Mouse (Mus musculus) embryonic facial prominence, embryonic 13.5 days (tissue): ENCODE measurements around the gene Wdfy2. TPM values are rescaled to one million over a fixed set of nuclear protein-coding genes. Genes with fewer than 3 reads are reported as not detected.

Experiments
- ATAC-seq: fragments of 200-750 bp; cut with Nextera tagmentation; 2 replicates; pipeline ENCODE4 v1.8.0; 2017; ENCODE audit warnings: low read depth; ENCODE audit not compliant: insufficient number of reproducible peaks, insufficient read depth, low FRiP score, low TSS enrichment
- H3K27ac ChIP-seq: fragments of 300-500 bp; sonication (generic); 2 replicates; pipeline ENCODE4 v1.5.1; 2015; ENCODE audit warnings: moderate library complexity, mild to moderate bottlenecking, inconsistent platforms
- H3K27me3 ChIP-seq: fragments of 300-500 bp; sonication (generic); 2 replicates; pipeline ENCODE4 v1.6.1; 2015; ENCODE audit warnings: mild to moderate bottlenecking, inconsistent platforms
- H3K36me3 ChIP-seq: fragments of 300-500 bp; sonication (generic); 2 replicates; pipeline ENCODE4 v1.6.1; 2015; ENCODE audit warnings: mild to moderate bottlenecking, inconsistent platforms
- H3K4me1 ChIP-seq: fragments of 300-500 bp; sonication (generic); 2 replicates; pipeline ENCODE4 v1.6.1; 2015; ENCODE audit warnings: inconsistent platforms
- H3K4me2 ChIP-seq: fragments of 300-500 bp; sonication (generic); 2 replicates; pipeline ENCODE4 v1.6.1; 2015; ENCODE audit warnings: moderate library complexity, mild to moderate bottlenecking, inconsistent platforms
- H3K4me3 ChIP-seq: fragments of 300-500 bp; sonication (generic); 2 replicates; pipeline ENCODE4 v1.5.1; 2015; ENCODE audit warnings: mild to moderate bottlenecking, inconsistent platforms
- H3K9ac ChIP-seq: fragments of 300-500 bp; sonication (generic); 2 replicates; pipeline ENCODE4 v1.6.1; 2015; ENCODE audit warnings: mild to moderate bottlenecking, inconsistent platforms
- H3K9me3 ChIP-seq: fragments of 300-500 bp; sonication (generic); 2 replicates; pipeline ENCODE4 v1.6.1; 2016; ENCODE audit warnings: inconsistent platforms
- WGBS: fragments of 180-500 bp; shearing (Covaris S2); methylation state at CpG from one replicate; pipeline ENCODE4 v1.1.7; 2015; ENCODE audit warnings: mixed read lengths; 5-methylcytosine and 5-hydroxymethylcytosine counted together
- polyA plus RNA-seq: library from polyadenylated mRNA; unstranded; fragments of >200 nt; fragmentation: Nextera tagmentation; extraction: Ambion mirVana; gene quantifications from 2 replicates; pipeline ENCODE4 v1.2.1, GENCODE M21; 2015

Gene Wdfy2
- polyA plus RNA-seq, 1 experiment from 2014 or later: 7.4 TPM

DNA sequence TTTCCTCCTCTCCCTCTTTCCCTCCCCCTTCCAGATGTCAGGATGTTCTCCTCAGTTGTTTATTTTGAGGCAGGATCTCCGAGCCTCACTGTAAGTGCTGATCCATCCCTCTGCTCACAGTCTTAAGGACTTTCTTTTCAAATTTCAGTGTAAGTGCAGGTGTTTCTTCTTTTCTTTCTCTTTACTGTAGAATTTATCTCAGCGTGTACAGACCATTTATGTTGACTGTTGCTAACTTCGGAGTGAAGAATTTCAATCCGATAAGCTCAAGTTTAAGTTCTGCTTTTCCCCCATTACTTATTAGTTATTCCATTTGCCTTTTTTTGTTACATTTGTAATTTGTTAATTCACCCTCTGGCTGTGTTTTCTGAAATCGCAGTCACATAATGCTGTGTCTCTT, 29.6 kb downstream of the Wdfy2 start:
- Histone ChIP-seq H3K4me3 (no peak overlapping the region), H3K27ac (no peak overlapping the region), H3K9me3 (0 out of 2 replicates have a peak, but pooled peaks cover 10% of the 10 kb centered on the region), H3K9ac (no peak overlapping the region), H3K4me1 (peaks cover 10% of the 10 kb centered on the region; the same call in 1 of the 2 replicates), H3K4me2 (no peak overlapping the region), H3K36me3 (0 out of 2 replicates have a peak, but pooled peaks cover 5% of the 10 kb centered on the region), H3K27me3 (no peaks in the 10 kb centered on the region)
- WGBS: 64% methylated on average over 5 of the region's 5 CpGs
- ATAC-seq: no peak

DNA sequence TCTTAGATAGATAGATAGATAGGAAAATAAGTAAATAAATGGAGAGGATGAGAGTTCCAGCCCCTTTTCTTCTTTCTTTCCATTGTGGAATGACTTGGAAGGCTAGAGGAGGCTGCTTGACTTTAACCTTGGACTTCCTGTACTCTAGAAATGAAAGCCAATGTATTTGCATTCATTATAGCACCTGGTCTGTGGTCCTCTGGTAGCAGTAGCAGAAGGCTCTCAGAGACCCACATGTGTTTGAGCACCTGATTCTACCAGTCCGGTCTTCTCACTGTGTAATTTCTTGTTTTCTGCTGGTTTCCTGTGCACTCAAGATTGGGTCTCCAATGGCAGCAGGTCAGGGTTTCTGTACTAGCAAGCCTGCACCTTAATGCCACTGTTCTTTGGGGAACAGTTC, 30.1 kb downstream of the Wdfy2 start:
- Histone ChIP-seq H3K36me3 (0 out of 2 replicates have a peak, but pooled peaks cover 5% of the 10 kb centered on the region), H3K9me3 (0 out of 2 replicates have a peak, but pooled peaks cover 10% of the 10 kb centered on the region), H3K27ac (no peak overlapping the region), H3K4me2 (no peak overlapping the region), H3K4me1 (peaks cover 10% of the 10 kb centered on the region; the same call in 1 of the 2 replicates), H3K9ac (no peak overlapping the region), H3K4me3 (no peak overlapping the region), H3K27me3 (no peaks in the 10 kb centered on the region)
- ATAC-seq: no peak
- WGBS: 60% methylated on average over 1 of the region's 1 CpGs

DNA sequence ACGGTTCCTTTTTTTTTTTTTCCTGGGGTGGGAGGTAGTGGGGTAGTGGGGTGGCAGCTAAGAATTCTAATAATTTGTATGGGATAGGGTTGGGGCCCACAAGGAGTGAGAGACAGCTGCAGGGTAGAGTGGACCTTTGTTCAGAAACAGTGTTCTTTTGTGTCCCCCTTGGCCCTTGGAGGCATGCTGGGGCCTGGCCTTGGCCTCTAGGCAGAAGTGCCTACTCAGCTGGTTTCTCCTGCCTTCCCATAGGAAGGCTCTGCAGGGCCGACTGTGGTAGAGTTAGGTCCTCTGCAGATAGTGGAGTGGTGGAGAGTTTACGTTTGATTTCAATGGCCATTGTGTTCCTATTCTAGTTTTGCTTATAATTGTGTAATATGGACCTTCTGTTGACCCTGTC, 30.8 kb downstream of the Wdfy2 start:
- 0 out of 2 replicates have a peak, but pooled peaks cover 10% of the 10 kb centered on the region for H3K9me3 ChIP-seq
- H3K36me3 ChIP-seq: 0 out of 2 replicates have a peak, but pooled peaks cover 5% of the 10 kb centered on the region
- 29% methylated on average over 3 of the region's 3 CpGs for WGBS
- no peak overlapping the region for H3K9ac ChIP-seq
- no peak overlapping the region for H3K4me2 ChIP-seq
- H3K4me1 ChIP-seq: peaks cover 10% of the 10 kb centered on the region; the same call in 1 of the 2 replicates
- H3K27ac ChIP-seq: no peak overlapping the region
- no peak overlapping the region for H3K4me3 ChIP-seq
- no peaks in the 10 kb centered on the region for H3K27me3 ChIP-seq
- no peak for ATAC-seq

DNA sequence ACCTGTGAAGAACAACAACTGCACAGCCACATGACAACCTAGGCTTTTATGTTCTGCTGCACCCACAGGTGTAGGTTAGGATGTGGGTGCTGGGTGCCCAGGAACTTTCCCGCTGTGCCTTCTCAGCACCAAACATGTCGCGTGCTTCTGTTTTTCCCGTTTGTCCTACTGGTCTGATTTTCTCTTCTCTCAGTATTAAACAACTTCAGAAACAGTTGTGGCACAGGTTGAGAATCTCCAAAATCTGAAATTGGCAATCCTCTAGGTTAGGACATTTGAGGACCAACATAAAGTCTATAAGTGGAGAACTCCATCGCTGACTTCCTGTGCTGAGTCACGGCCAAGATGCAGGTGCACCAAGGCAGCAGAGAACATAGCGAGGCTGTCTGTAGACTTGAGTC, 32.8 kb downstream of the Wdfy2 start:
- Histone ChIP-seq H3K4me2 (no peak overlapping the region), H3K4me1 (peaks cover 12% of the 10 kb centered on the region; the same call in 1 of the 2 replicates), H3K27ac (no peak overlapping the region), H3K27me3 (no peaks in the 10 kb centered on the region), H3K4me3 (no peak overlapping the region), H3K36me3 (0 out of 2 replicates have a peak, but pooled peaks cover 5% of the 10 kb centered on the region), H3K9ac (no peak overlapping the region), H3K9me3 (0 out of 2 replicates have a peak, but pooled peaks cover 10% of the 10 kb centered on the region)
- ATAC-seq: no peak
- WGBS: 97% methylated on average over 7 of the region's 7 CpGs

DNA sequence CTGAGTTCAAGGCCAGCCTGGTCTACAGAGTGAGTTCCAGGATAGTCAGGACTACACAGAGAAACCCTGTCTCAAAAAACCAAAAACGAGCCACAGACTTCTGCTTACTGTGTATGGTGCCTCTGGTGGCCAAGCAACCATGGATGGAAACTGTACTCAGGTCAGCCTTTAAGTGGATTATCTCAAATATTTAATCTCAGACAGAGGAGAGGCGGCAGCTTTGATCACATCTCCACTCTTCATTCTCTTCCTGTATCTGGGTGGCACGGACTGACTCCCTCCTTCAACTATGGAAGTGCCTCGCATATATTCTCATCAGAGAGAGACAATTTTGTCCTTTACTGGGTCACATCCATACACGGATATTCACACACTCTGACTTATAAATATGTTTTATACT, 34.0 kb downstream of the Wdfy2 start:
- no peaks in the 10 kb centered on the region for H3K27me3 ChIP-seq
- no peak overlapping the region for H3K4me3 ChIP-seq
- no peak overlapping the region for H3K9ac ChIP-seq
- WGBS: 93% methylated on average over 5 of the region's 5 CpGs
- no peak overlapping the region for H3K27ac ChIP-seq
- peaks cover 10% of the 10 kb centered on the region; the same call in 1 of the 2 replicates for H3K4me1 ChIP-seq
- ATAC-seq: no peak
- 0 out of 2 replicates have a peak, but pooled peaks cover 5% of the 10 kb centered on the region for H3K36me3 ChIP-seq
- 0 out of 2 replicates have a peak, but pooled peaks cover 10% of the 10 kb centered on the region for H3K9me3 ChIP-seq
- H3K4me2 ChIP-seq: no peak overlapping the region

DNA sequence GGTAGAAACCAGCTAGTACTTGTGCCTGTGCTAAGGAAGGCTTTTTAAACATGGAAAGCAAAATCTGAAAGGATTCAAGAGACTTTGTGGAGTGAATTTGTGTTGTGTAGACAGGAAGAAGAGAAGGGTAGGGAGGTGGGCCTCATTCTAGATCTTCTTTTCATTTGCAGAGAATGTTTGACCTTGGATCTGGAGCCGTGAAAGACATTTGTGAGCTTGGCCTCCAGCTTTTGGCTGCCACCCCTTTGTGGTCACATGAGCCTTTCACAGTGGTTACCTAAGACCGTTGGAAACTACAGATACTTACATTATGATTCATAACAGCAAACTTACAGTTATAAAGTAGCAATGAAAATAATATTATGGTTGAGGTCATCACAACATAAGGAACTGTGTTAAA, 34.5 kb downstream of the Wdfy2 start:
- H3K27ac ChIP-seq: no peak overlapping the region
- 80% methylated on average over 2 of the region's 2 CpGs for WGBS
- no peak for ATAC-seq

DNA sequence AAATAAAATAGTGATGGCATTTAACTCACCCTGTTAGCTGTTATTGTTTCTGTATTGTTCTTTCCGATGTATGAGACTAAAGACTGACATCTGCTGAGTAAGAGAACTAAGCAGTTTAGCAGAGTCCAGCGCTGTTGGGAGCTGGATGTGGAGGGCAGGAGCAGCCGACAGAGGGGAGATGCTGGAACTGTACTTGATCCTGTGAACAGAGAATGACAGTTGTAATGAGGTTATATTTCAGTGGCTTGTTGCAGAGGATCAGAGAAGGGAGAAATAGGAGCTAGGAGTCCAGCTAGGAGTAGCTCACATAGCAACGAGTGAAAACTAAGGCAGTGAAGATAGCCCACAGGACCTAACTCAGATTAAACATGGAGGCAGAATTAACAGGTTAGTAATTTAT, 36.3 kb downstream of the Wdfy2 start:
- H3K9me3 ChIP-seq: 0 out of 2 replicates have a peak, but pooled peaks cover 10% of the 10 kb centered on the region
- H3K27me3 ChIP-seq: no peaks in the 10 kb centered on the region
- no peak overlapping the region for H3K4me2 ChIP-seq
- 0 out of 2 replicates have a peak, but pooled peaks cover 5% of the 10 kb centered on the region for H3K36me3 ChIP-seq
- no peak overlapping the region for H3K9ac ChIP-seq
- ATAC-seq: no peak
- no peak overlapping the region for H3K4me3 ChIP-seq
- WGBS: 72% methylated on average over 4 of the region's 4 CpGs
- peaks cover 9% of the 10 kb centered on the region; the same call in 1 of the 2 replicates for H3K4me1 ChIP-seq
- no peak overlapping the region for H3K27ac ChIP-seq

More for the DNA sequence above, 34.5 kb downstream of the Wdfy2 start:
- H3K36me3 ChIP-seq: 0 out of 2 replicates have a peak, but pooled peaks cover 5% of the 10 kb centered on the region
- no peak overlapping the region for H3K9ac ChIP-seq
- H3K9me3 ChIP-seq: 0 out of 2 replicates have a peak, but pooled peaks cover 10% of the 10 kb centered on the region
- peaks cover 9% of the 10 kb centered on the region; the same call in 1 of the 2 replicates for H3K4me1 ChIP-seq
- no peaks in the 10 kb centered on the region for H3K27me3 ChIP-seq
- no peak overlapping the region for H3K4me2 ChIP-seq
- no peak overlapping the region for H3K4me3 ChIP-seq

DNA sequence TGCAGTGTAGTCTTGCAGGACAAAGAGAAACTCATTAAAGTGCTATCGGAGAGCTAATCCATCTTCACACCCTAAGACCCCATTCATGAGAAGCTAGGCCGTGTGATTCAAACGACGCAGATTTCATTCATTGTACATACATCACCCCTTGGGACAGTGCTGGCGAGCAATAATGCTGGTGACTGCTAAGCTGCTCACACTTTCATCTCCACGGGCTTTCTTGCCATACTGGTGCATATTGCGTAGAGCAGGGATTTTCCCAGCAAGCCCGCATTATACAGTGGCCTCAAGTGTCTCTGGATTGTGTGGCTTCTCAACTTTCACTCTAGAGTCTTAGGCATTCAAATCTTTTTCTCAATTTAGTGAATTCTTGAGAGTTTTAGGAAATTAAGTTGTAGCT, 36.9 kb downstream of the Wdfy2 start:
- Histone ChIP-seq H3K4me1 (peaks cover 15% of the 10 kb centered on the region; the same call in 1 of the 2 replicates), H3K4me3 (no peak overlapping the region), H3K27me3 (no peaks in the 10 kb centered on the region), H3K4me2 (no peak overlapping the region), H3K9me3 (0 out of 2 replicates have a peak, but pooled peaks cover 10% of the 10 kb centered on the region), H3K36me3 (0 out of 2 replicates have a peak, but pooled peaks cover 5% of the 10 kb centered on the region), H3K9ac (no peak overlapping the region), H3K27ac (no peak overlapping the region)
- WGBS: 77% methylated on average over 8 of the region's 8 CpGs
- no peak for ATAC-seq

DNA sequence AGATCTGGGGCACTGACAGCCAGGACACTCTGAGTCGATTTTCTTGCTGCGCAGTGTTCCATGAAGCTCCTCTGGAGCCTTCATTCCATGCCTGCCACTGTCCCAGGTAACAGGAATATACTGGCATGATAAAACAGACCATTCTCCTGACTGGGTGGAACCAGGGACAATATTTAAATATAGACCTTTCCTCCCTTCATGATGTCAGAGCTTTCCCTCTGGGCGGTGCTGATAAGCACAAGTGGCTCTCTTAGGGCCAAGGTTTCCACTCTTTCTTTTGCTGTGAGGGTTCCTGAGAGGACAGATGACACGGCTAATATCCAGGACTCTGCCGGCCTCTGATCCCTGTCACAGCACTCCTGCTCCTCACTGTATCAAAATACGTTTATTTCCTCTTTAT, 40.6 kb downstream of the Wdfy2 start:
- Histone ChIP-seq H3K27ac (no peak overlapping the region), H3K36me3 (no peaks in the 10 kb centered on the region), H3K9ac (no peak overlapping the region), H3K4me1 (peaks cover 32% of the 10 kb centered on the region), H3K27me3 (no peaks in the 10 kb centered on the region), H3K4me2 (no peak overlapping the region), H3K4me3 (no peak overlapping the region), H3K9me3 (no peaks in the 10 kb centered on the region)
- 79% methylated on average over 6 of the region's 6 CpGs for WGBS
- no peak for ATAC-seq

DNA sequence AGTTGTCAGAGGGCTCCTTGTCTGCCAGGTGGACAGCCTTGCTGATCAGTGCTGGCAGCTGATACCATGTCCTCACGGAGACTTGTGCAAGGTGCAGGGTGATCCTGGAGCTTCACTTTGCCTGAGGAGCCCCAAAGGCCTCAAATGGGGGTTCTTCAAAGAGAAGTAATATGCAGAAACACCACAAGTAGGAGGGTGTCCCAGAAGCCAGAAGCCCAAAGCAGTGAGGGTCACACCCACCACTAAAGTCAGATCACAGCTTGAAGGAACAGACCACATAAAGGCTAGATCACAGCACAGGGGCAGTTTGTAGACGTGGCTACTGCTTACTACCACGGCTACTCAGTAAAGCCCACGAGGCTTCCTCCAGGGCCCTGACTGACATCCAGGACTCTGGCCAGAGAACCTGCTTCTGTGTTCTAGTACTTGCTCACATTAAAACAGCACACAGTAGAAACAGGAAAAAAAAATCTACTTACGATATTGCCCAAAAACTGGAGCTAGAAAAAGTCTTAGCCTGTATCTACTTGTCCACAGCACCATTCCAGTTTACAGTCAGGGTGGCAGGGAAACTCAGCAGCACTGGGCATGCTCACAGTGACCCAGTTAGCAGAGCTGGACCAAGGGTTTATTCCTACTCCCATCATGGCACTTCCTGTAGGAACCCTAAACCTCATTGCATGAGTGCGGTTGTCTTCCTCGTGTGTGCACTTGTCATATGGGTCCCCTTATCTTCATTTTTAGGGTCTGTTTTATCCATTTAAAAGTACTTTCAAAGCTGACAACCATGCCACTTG, 41.4 kb downstream of the Wdfy2 start:
- H3K27ac ChIP-seq: no peak overlapping the region; the same call in 1 of the 2 replicates
- H3K4me1 ChIP-seq: peaks cover 32% of the 10 kb centered on the region
- WGBS: 69% methylated on average over 7 of the region's 7 CpGs
- no peak for ATAC-seq
- no peaks in the 10 kb centered on the region for H3K9me3 ChIP-seq
- no peaks in the 10 kb centered on the region for H3K27me3 ChIP-seq
- H3K4me2 ChIP-seq: no peak overlapping the region
- H3K4me3 ChIP-seq: no peak overlapping the region
- no peak overlapping the region for H3K9ac ChIP-seq
- no peaks in the 10 kb centered on the region for H3K36me3 ChIP-seq

DNA sequence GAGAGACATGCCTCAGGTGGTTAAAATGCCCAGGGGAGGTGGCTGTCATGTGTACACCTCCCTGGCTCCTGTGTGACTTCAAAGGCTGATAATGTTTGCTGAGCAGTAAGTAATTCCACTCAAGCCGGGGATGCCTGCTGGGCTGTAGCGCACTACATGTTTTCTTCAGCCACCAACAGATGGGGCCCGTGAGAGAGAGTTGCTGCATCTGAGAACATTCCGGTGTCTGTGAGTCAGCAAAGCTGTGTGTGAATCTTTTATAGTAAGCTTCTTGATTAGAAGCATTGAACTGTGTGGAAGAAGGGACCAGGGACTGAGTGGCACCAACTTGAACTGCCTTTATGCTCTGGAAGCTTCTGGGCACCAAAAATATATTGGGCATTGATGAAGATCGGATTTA, 42.0 kb downstream of the Wdfy2 start:
- H3K4me2 ChIP-seq: no peak overlapping the region
- 20% methylated on average over 5 of the region's 5 CpGs for whole genome bisulfite sequencing
- H3K4me1 ChIP-seq: peaks cover 31% of the 10 kb centered on the region
- H3K27me3 ChIP-seq: no peaks in the 10 kb centered on the region
- no peak for ATAC-seq
- H3K9me3 ChIP-seq: no peaks in the 10 kb centered on the region
- peak overlapping the region; percentile 51 for H3K27ac ChIP-seq
- no peak overlapping the region for H3K4me3 ChIP-seq
- no peaks in the 10 kb centered on the region for H3K36me3 ChIP-seq
- H3K9ac ChIP-seq: no peak overlapping the region
